25 mouse cellular contexts compared by ENCODE assay signal in genomic region chr3:33916818-33917217, GRCm38 (mm10).
DNase-seq lines count a peak whose midpoint lies in the region; ATAC-seq and TF ChIP-seq lines count a peak whose summit lies in the region.
"Had no signal": no experiment of that assay in that cellular context is flagged by ENCODE, and none has a peak within 500 bp of the region (broad histone marks: within the 10 kb centered on the region; RNA-seq: fewer than 3 reads in every experiment).

No protein-coding gene starts in this region.

- no peaks in the 10 kb centered on the region for H3K9me3 ChIP-seq in heart, embryonic 10.5 days
- no peaks in the 10 kb centered on the region for H3K9me3 ChIP-seq in liver, postnatal 0 days (ENCODE audit: low read length)
- H3K9me3 ChIP-seq: forebrain, embryonic 10.5 days; heart, embryonic 12.5 days; heart, embryonic 15.5 days had no signal

- no peak for ATAC-seq in liver, postnatal 0 days
- ATAC-seq: forebrain, embryonic 14.5 days; forebrain, postnatal 0 days; hindbrain, postnatal 0 days; inflammation-experienced regulatory T-cells, adult 6 months; intestine, embryonic 16.5 days; Patski had no signal

- no peaks in the 10 kb centered on the region for H3K4me1 ChIP-seq in heart, embryonic 10.5 days
- no peaks in the 10 kb centered on the region for H3K4me1 ChIP-seq in liver, postnatal 0 days (ENCODE audit: insufficient read depth)
- H3K4me1 ChIP-seq: forebrain, embryonic 10.5 days; heart, embryonic 15.5 days had no signal

- no peaks in the 10 kb centered on the region for H3K36me3 ChIP-seq in heart, embryonic 10.5 days
- H3K36me3 ChIP-seq in liver, postnatal 0 days (replicated peaks; ENCODE audit: insufficient read depth, low read length) = no peaks in the 10 kb centered on the region
- H3K36me3 ChIP-seq: forebrain, embryonic 10.5 days; heart, embryonic 12.5 days; heart, embryonic 15.5 days had no signal

- no peak overlapping the region for H3K27ac ChIP-seq in heart, embryonic 10.5 days
- H3K27ac ChIP-seq in liver, postnatal 0 days (ENCODE audit: low read depth) = no peak overlapping the region
- H3K27ac ChIP-seq: forebrain, embryonic 10.5 days; gastrocnemius, adult 2 months; heart, embryonic 15.5 days; hindbrain, embryonic 14.5 days; hindbrain, postnatal 0 days had no signal

- no peaks in the 10 kb centered on the region for H3K27me3 ChIP-seq in heart, embryonic 10.5 days (ENCODE audit: insufficient read depth, poor library complexity, severe bottlenecking)
- H3K27me3 ChIP-seq in liver, postnatal 0 days (ENCODE audit: insufficient read depth, low read length) = no peaks in the 10 kb centered on the region
- H3K27me3 ChIP-seq: heart, embryonic 12.5 days; heart, embryonic 15.5 days; Patski had no signal

- DNase-seq in heart, embryonic 10.5 days (ENCODE audit: low spot score) = peak; percentile 14
- DNase-seq in heart, postnatal 4 days = no peak
- DNase-seq in liver, postnatal 0 days = no peak
- DNase-seq in liver = no peak
- DNase-seq in c-Kit-positive CD71-positive TER-119-positive erythroid progenitor cells, embryonic 14.5 days (ENCODE audit: low spot score) = peak; percentile 13
- DNase-seq in Muller cell, postnatal 12 days (ENCODE audit: inconsistent ontology term) = no peak
- DNase-seq: adrenal gland, postnatal 10 days; cerebellum, adult 18-20 months; cerebellum, adult 9-10 months; cerebellum, postnatal 14 days; forebrain, postnatal 0 days; gastrocnemius, adult 2 months; gastrocnemius, postnatal 14 days; heart, adult 11 months; heart, postnatal 10 days; heart, postnatal 36 days had no signal

- peak; percentile 13; the same call in 1 of the 2 replicates for TF ChIP-seq EP300 in liver, postnatal 0 days (IDR thresholded peaks at IDR 0.05; ENCODE audit: low read depth)

- WGBS in heart, embryonic 10.5 days = 75% methylated on average over 6 of the region's 6 CpGs
- 73% methylated on average over 6 of the region's 6 CpGs for WGBS in liver, postnatal 0 days (ENCODE audit: insufficient replicate concordance)

- TF ChIP-seq CTCF in liver, postnatal 0 days (IDR thresholded peaks at IDR 0.05; ENCODE audit: low read depth) = no peak

- H3K4me2 ChIP-seq in liver, postnatal 0 days (ENCODE audit: low read depth, low read length) = no peak overlapping the region
- H3K4me2 ChIP-seq: heart, embryonic 12.5 days; heart, embryonic 15.5 days; hindbrain, embryonic 14.5 days had no signal

- no peak overlapping the region for H3K9ac ChIP-seq in liver, postnatal 0 days (replicated peaks)
- H3K9ac ChIP-seq: forebrain, postnatal 0 days; heart, embryonic 12.5 days; heart, embryonic 15.5 days; hindbrain, embryonic 14.5 days had no signal

- H3K4me3 ChIP-seq in heart, embryonic 10.5 days = no peak overlapping the region
- H3K4me3 ChIP-seq in liver, postnatal 0 days (ENCODE audit: low read depth, low read length) = no peak overlapping the region
- H3K4me3 ChIP-seq: forebrain, embryonic 10.5 days; gastrocnemius, adult 2 months; heart, embryonic 12.5 days; heart, embryonic 15.5 days had no signal

Comparison
In these comparisons a context has a peak if more than half of its experiments do, and no peak if none do; other contexts are left out.
1. DNase-seq: peak in heart, embryonic 10.5 days (single experiment) and c-Kit-positive CD71-positive TER-119-positive erythroid progenitor cells, embryonic 14.5 days (single experiment); none in heart, postnatal 4 days (single experiment), liver, postnatal 0 days (single experiment), liver (single experiment) and Muller cell, postnatal 12 days (single experiment).